In genomic region chrX:134599922-134600565, GRCm38 (mm10) we compare ENCODE assay signal across 8 mouse cellular contexts. TPM values are rescaled to one million over a fixed set of nuclear protein-coding genes. Genes with fewer than 3 reads are reported as not detected.
DNase-seq lines count a peak whose midpoint lies in the region; ATAC-seq and TF ChIP-seq lines count a peak whose summit lies in the region.

No protein-coding gene starts in this region.

- H3K9ac ChIP-seq in liver, embryonic 12.5 days: peak overlapping the region; percentile 66
- H3K9ac ChIP-seq in stomach, embryonic 16.5 days (ENCODE audit: low read length): peak overlapping the region; percentile 65

- WGBS in spleen, adult 2 months: 33% methylated on average over 10 of the region's 10 CpGs
- 13% methylated on average over 10 of the region's 10 CpGs for WGBS in liver, embryonic 12.5 days (ENCODE audit: insufficient replicate concordance)
- 15% methylated on average over 10 of the region's 10 CpGs for WGBS in stomach, embryonic 16.5 days

- DNase-seq in spleen, adult 2 months (ENCODE audit: low read depth in 1 of 2, low spot score in 2 of 2): no peak
- no peak for DNase-seq in spleen, adult 12 weeks (ENCODE audit: low spot score)
- no peak for DNase-seq in layer of hippocampus, adult 18-20 months (ENCODE audit: low spot score in 2 of 2)
- DNase-seq in right cerebral cortex, postnatal 25 days: no peak
- DNase-seq in testis, postnatal 10 days (ENCODE audit: low spot score): no peak

- ATAC-seq in liver, embryonic 12.5 days: no peak
- ATAC-seq in stomach, embryonic 16.5 days (ENCODE audit: insufficient read depth, low FRiP score): no peak

- no peak overlapping the region for H3K27ac ChIP-seq in spleen, adult 2 months (ENCODE audit: insufficient read depth, low read length)
- H3K27ac ChIP-seq in liver, embryonic 12.5 days: peak overlapping the region; percentile 84
- H3K27ac ChIP-seq in stomach, embryonic 16.5 days (ENCODE audit: low read length): peak overlapping the region; percentile 67

- H3K36me3 ChIP-seq in spleen, adult 2 months (ENCODE audit: control insufficient read depth, insufficient read depth, low read length): no peaks in the 10 kb centered on the region
- H3K36me3 ChIP-seq in erythroblast, embryonic 14.5 days (ENCODE audit: control insufficient read depth): peaks cover 17% of the 10 kb centered on the region
- H3K36me3 ChIP-seq in liver, embryonic 12.5 days: peaks cover 8% of the 10 kb centered on the region
- H3K36me3 ChIP-seq in stomach, embryonic 16.5 days (ENCODE audit: control insufficient read depth, insufficient read depth, low read length): no peaks in the 10 kb centered on the region

- no peaks in the 10 kb centered on the region; the same call in 1 of the 2 replicates for H3K4me1 ChIP-seq in spleen, adult 2 months (ENCODE audit: control insufficient read depth, insufficient read depth, insufficient read length)
- H3K4me1 ChIP-seq in erythroblast, embryonic 14.5 days (ENCODE audit: control insufficient read depth): peaks cover 23% of the 10 kb centered on the region
- peaks cover 16% of the 10 kb centered on the region; the same call in 1 of the 2 replicates for H3K4me1 ChIP-seq in liver, embryonic 12.5 days
- 0 out of 2 replicates have a peak, but pooled peaks cover 4% of the 10 kb centered on the region for H3K4me1 ChIP-seq in stomach, embryonic 16.5 days (ENCODE audit: control insufficient read depth, insufficient read depth, low read length)

- TF ChIP-seq CTCF in spleen, adult 2 months (IDR thresholded peaks at IDR 0.05; ENCODE audit: extremely low read depth, insufficient read depth, insufficient read length, insufficient replicate concordance): no peak

- H3K4me3 ChIP-seq in spleen, adult 2 months (ENCODE audit: extremely low read depth, insufficient read depth, insufficient read length): peak overlapping the region; percentile 81; the same call in 1 of the 2 replicates
- peak overlapping the region; percentile 81 for H3K4me3 ChIP-seq in erythroblast, embryonic 14.5 days (replicated peaks)
- H3K4me3 ChIP-seq in liver, embryonic 12.5 days: peak overlapping the region; percentile 69
- peak overlapping the region; percentile 59 for H3K4me3 ChIP-seq in stomach, embryonic 16.5 days (replicated peaks; ENCODE audit: low read length)

- peak overlapping the region; percentile 73 for H3K4me2 ChIP-seq in liver, embryonic 12.5 days
- peak overlapping the region; percentile 58 for H3K4me2 ChIP-seq in stomach, embryonic 16.5 days (ENCODE audit: low read depth, low read length)

- H3K9me3 ChIP-seq in erythroblast, embryonic 14.5 days (ENCODE audit: control insufficient read depth, low read length): 0 out of 2 replicates have a peak, but pooled peaks cover 2% of the 10 kb centered on the region
- no peaks in the 10 kb centered on the region for H3K9me3 ChIP-seq in liver, embryonic 12.5 days (replicated peaks)
- H3K9me3 ChIP-seq in stomach, embryonic 16.5 days (replicated peaks; ENCODE audit: control insufficient read depth, low read length): no peaks in the 10 kb centered on the region

- no peak for TF ChIP-seq POLR2A in spleen, adult 2 months (IDR thresholded peaks at IDR 0.05; ENCODE audit: low read depth, low read length)

- H3K27me3 ChIP-seq in spleen, adult 2 months (ENCODE audit: control insufficient read depth, insufficient read depth, low read length): no peaks in the 10 kb centered on the region
- H3K27me3 ChIP-seq in erythroblast, embryonic 14.5 days (ENCODE audit: control insufficient read depth): 0 out of 2 replicates have a peak, but pooled peaks cover 2% of the 10 kb centered on the region
- H3K27me3 ChIP-seq in liver, embryonic 12.5 days (replicated peaks): no peaks in the 10 kb centered on the region
- H3K27me3 ChIP-seq in stomach, embryonic 16.5 days (ENCODE audit: control insufficient read depth, insufficient read depth, low read length): no peaks in the 10 kb centered on the region; the same call in 1 of the 2 replicates

RNA-seq across cellular contexts. Expression of gene Gla, which starts 0.9 kb away (rescaled TPM):
- polyA plus RNA-seq in spleen, adult 2 months (2012; rRNA removed): 0.66 and 0.96 TPM in 2 replicates
- 0.05 and 0.08 TPM in 2 replicates for polyA plus RNA-seq in erythroblast, embryonic 14.5 days (2012)
- polyA plus RNA-seq in liver, embryonic 12.5 days (2016; fragmentation: Nextera tagmentation; extraction: Ambion mirVana): 4.5 and 4.8 TPM in 2 replicates
- polyA plus RNA-seq in stomach, embryonic 16.5 days (2015; fragmentation: Nextera tagmentation; extraction: Ambion mirVana): 6.5 and 7.1 TPM in 2 replicates
- total RNA-seq in layer of hippocampus, adult 18-20 months (2021): 1 to 10 TPM; 9.5 to 9.8 TPM

RNA-seq across cellular contexts. Expression of gene Hnrnph2, which starts 0.9 kb away (rescaled TPM):
- 6.1 and 6.3 TPM in 2 replicates for polyA plus RNA-seq in spleen, adult 2 months (2012; rRNA removed)
- 1.6 and 2.2 TPM in 2 replicates for polyA plus RNA-seq in erythroblast, embryonic 14.5 days (2012)
- polyA plus RNA-seq in liver, embryonic 12.5 days (2016; fragmentation: Nextera tagmentation; extraction: Ambion mirVana): 110 and 111 TPM in 2 replicates
- 138 and 141 TPM in 2 replicates for polyA plus RNA-seq in stomach, embryonic 16.5 days (2015; fragmentation: Nextera tagmentation; extraction: Ambion mirVana)
- total RNA-seq in layer of hippocampus, adult 18-20 months (2021): 100 to 1,000 TPM; 153 to 156 TPM

RNA-seq across cellular contexts. Expression of gene Rpl36a, which starts 14.6 kb away (rescaled TPM):
- polyA plus RNA-seq in spleen, adult 2 months (2012; rRNA removed): 89.6 and 117 TPM in 2 replicates
- polyA plus RNA-seq in erythroblast, embryonic 14.5 days (2012): 12.2 and 13.9 TPM in 2 replicates
- polyA plus RNA-seq in liver, embryonic 12.5 days (2016; fragmentation: Nextera tagmentation; extraction: Ambion mirVana): 409 and 421 TPM in 2 replicates
- polyA plus RNA-seq in stomach, embryonic 16.5 days (2015; fragmentation: Nextera tagmentation; extraction: Ambion mirVana): 322 and 424 TPM in 2 replicates
- 100 to 1,000 TPM; 151 to 153 TPM for total RNA-seq in layer of hippocampus, adult 18-20 months (2021)

RNA-seq across cellular contexts. Expression of gene Btk, which starts 16.7 kb away (rescaled TPM):
- polyA plus RNA-seq in spleen, adult 2 months (2012; rRNA removed): 12.5 and 14.4 TPM in 2 replicates
- 0.12 and 0.29 TPM in 2 replicates for polyA plus RNA-seq in erythroblast, embryonic 14.5 days (2012)
- 29.9 and 30.8 TPM in 2 replicates for polyA plus RNA-seq in liver, embryonic 12.5 days (2016; fragmentation: Nextera tagmentation; extraction: Ambion mirVana)
- 1.9 and 3.0 TPM in 2 replicates for polyA plus RNA-seq in stomach, embryonic 16.5 days (2015; fragmentation: Nextera tagmentation; extraction: Ambion mirVana)
- 1 to 10 TPM in 1 of 2 experiments, under 1 TPM in 1; 0.74 to 1.1 TPM for total RNA-seq in layer of hippocampus, adult 18-20 months (2021)

RNA-seq across cellular contexts. Expression of gene Timm8a1, which starts 58.4 kb away (rescaled TPM):
- 0.60 and 0.62 TPM in 2 replicates for polyA plus RNA-seq in spleen, adult 2 months (2012; rRNA removed)
- 0.24 and 0.47 TPM in 2 replicates for polyA plus RNA-seq in erythroblast, embryonic 14.5 days (2012)
- 123 and 136 TPM in 2 replicates for polyA plus RNA-seq in liver, embryonic 12.5 days (2016; fragmentation: Nextera tagmentation; extraction: Ambion mirVana)
- polyA plus RNA-seq in stomach, embryonic 16.5 days (2015; fragmentation: Nextera tagmentation; extraction: Ambion mirVana): 84.0 and 87.3 TPM in 2 replicates
- 10 to 100 TPM; 17.4 to 18.0 TPM for total RNA-seq in layer of hippocampus, adult 18-20 months (2021)

Comparison
In these comparisons a context has a peak if more than half of its experiments do, and no peak if none do; other contexts are left out.
1. RNA of gene Hnrnph2, which starts 0.9 kb away (polyA plus RNA-seq): 138 to 141 TPM in stomach, embryonic 16.5 days and 110 to 111 TPM in liver, embryonic 12.5 days; 6.1 to 6.3 TPM in spleen, adult 2 months and 1.6 to 2.2 TPM in erythroblast, embryonic 14.5 days; every median in the first group is over 10 times any median in the second.
2. Peak in every context shown above with its lines, with median percentiles within 50 percentile points of each other: H3K4me3 ChIP-seq.